Mouse (Mus musculus) intestine, embryonic 16.5 days (tissue): ENCODE data around the gene Sac3d1. TPM values are rescaled to one million over a fixed set of nuclear protein-coding genes. Genes with fewer than 3 reads are reported as not detected.

Source experiments
- ATAC-seq: fragments of 200-750 bp; cut with Nextera tagmentation; 2 replicates; pipeline ENCODE4 v1.8.0; 2017; ENCODE audit warnings: moderate TSS enrichment, moderate library complexity
- H3K27ac ChIP-seq: fragments of 300-500 bp; sonication (generic); 2 replicates; pipeline ENCODE4 v1.5.1; 2014; ENCODE audit warnings: mild to moderate bottlenecking, low read length
- H3K27me3 ChIP-seq: fragments of 300-500 bp; sonication (generic); replicated peaks from 2 replicates; pipeline ENCODE4 v1.6.1; 2014; ENCODE audit warnings: low read length, control low read depth, mixed read lengths; ENCODE audit not compliant: control insufficient read depth, insufficient read depth
- H3K36me3 ChIP-seq: fragments of 300-500 bp; sonication (generic); 2 replicates; pipeline ENCODE4 v1.6.1; 2014; ENCODE audit warnings: low read length, control low read depth; ENCODE audit not compliant: control insufficient read depth, insufficient read depth
- H3K4me1 ChIP-seq: fragments of 300-500 bp; sonication (generic); 2 replicates; pipeline ENCODE4 v1.6.1; 2014; ENCODE audit warnings: low read length, control low read depth, mixed read lengths; ENCODE audit not compliant: control insufficient read depth, insufficient read depth
- H3K4me2 ChIP-seq: fragments of 300-500 bp; sonication (generic); 2 replicates; pipeline ENCODE4 v1.6.1; 2014; ENCODE audit warnings: low read depth, low read length, control low read depth
- H3K4me3 ChIP-seq: fragments of 300-500 bp; sonication (generic); 2 replicates; pipeline ENCODE4 v1.5.1; 2014; ENCODE audit warnings: mild to moderate bottlenecking, low read length
- H3K9ac ChIP-seq: fragments of 300-500 bp; sonication (generic); 2 replicates; pipeline ENCODE4 v1.6.1; 2014; ENCODE audit warnings: low read depth, low read length
- H3K9me3 ChIP-seq: fragments of 300-500 bp; sonication (generic); 2 replicates; pipeline ENCODE4 v1.6.1; 2016; ENCODE audit warnings: low read length, control low read depth; ENCODE audit not compliant: control insufficient read depth
- WGBS: fragments of 180-500 bp; shearing (Covaris S2); extraction: QIAGEN DNeasy Blood & Tissue Kit; methylation state at CpG from one replicate; pipeline ENCODE4 v1.1.7; 2014; 5-methylcytosine and 5-hydroxymethylcytosine counted together
- polyA plus RNA-seq: library from polyadenylated mRNA; unstranded; fragments of >200 nt; fragmentation: Nextera tagmentation; extraction: Ambion mirVana; gene quantifications from 2 replicates; pipeline ENCODE4 v1.2.1, GENCODE M21; 2015

Gene Sac3d1
- polyA plus RNA-seq, 1 experiment from 2014 or later, result 35.7 TPM

- no peak for ATAC-seq
- no peak overlapping the region for H3K9ac ChIP-seq
These were observed 7.8 kb upstream of the Sac3d1 start for GRCm38 (mm10) chr19:6126289-6126688.

DNA sequence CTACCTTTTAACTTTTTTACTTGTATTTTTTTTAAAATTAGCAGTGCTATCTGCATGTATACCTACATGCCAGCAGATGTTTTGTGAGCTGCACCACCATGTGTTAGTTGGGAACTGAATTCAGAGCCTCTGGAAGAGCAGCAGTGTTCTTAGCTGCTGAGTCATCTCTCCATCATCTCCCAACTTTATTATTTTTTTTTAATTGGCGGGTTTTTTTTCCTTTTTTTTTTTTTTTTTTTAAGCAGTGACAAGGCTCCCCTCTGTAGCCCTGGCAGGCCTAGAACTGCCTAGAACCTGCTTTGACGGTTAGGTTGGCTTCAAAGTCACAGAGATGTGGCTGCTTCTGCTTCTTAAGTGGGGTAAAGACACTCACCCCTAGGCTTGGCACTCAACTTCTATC is 6.4 kb upstream of the Sac3d1 start:
- no peak overlapping the region for H3K27ac ChIP-seq
- H3K9ac ChIP-seq, result no peak overlapping the region
- no peaks in the 10 kb centered on the region for H3K9me3 ChIP-seq
- peaks cover 16% of the 10 kb centered on the region for H3K4me1 ChIP-seq
- no peaks in the 10 kb centered on the region for H3K36me3 ChIP-seq
- H3K4me2 ChIP-seq, result no peak overlapping the region
- WGBS, result 73% methylated on average over 2 of the region's 2 CpGs
- ATAC-seq, result no peak
- H3K27me3 ChIP-seq, result no peaks in the 10 kb centered on the region
- H3K4me3 ChIP-seq, result no peak overlapping the region

More at GRCm38 (mm10) chr19:6126289-6126688, 7.8 kb upstream of the Sac3d1 start:
- WGBS, result 31% methylated on average over 4 of the region's 4 CpGs
- peaks cover 7% of the 10 kb centered on the region for H3K4me1 ChIP-seq
- no peaks in the 10 kb centered on the region for H3K27me3 ChIP-seq
- H3K4me3 ChIP-seq, result no peak overlapping the region
- no peak overlapping the region for H3K4me2 ChIP-seq
- no peaks in the 10 kb centered on the region for H3K36me3 ChIP-seq
- no peaks in the 10 kb centered on the region for H3K9me3 ChIP-seq
- no peak overlapping the region for H3K27ac ChIP-seq

- peaks cover 16% of the 10 kb centered on the region for H3K4me1 ChIP-seq
- no peak for ATAC-seq
- no peak overlapping the region for H3K4me3 ChIP-seq
- WGBS, result 52% methylated on average over 8 of the region's 8 CpGs
- H3K27ac ChIP-seq, result no peak overlapping the region
- H3K9me3 ChIP-seq, result no peaks in the 10 kb centered on the region
- H3K27me3 ChIP-seq, result no peaks in the 10 kb centered on the region
- H3K9ac ChIP-seq, result no peak overlapping the region
- H3K36me3 ChIP-seq, result no peaks in the 10 kb centered on the region
- H3K4me2 ChIP-seq, result no peak overlapping the region
These were observed 4.9 kb upstream of the Sac3d1 start for GRCm38 (mm10) chr19:6123330-6123729.

GRCm38 (mm10) chr19:6121761-6122160 is 3.3 kb upstream of the Sac3d1 start:
- no peaks in the 10 kb centered on the region for H3K27me3 ChIP-seq
- 0 out of 2 replicates have a peak overlapping the region, but pooled peaks have one; percentile 11 for H3K4me3 ChIP-seq
- whole genome bisulfite sequencing, result 30% methylated on average over 19 of the region's 19 CpGs
- ATAC-seq, result 0 out of 2 replicates have a peak, but pooled peaks have one; percentile 8
- H3K36me3 ChIP-seq, result no peaks in the 10 kb centered on the region
- H3K9me3 ChIP-seq, result no peaks in the 10 kb centered on the region
- peak overlapping the region; percentile 40; the same call in 1 of the 2 replicates for H3K9ac ChIP-seq
- peak overlapping the region; percentile 38 for H3K4me2 ChIP-seq
- H3K27ac ChIP-seq, result peak overlapping the region; percentile 63
- peaks cover 22% of the 10 kb centered on the region for H3K4me1 ChIP-seq

DNA sequence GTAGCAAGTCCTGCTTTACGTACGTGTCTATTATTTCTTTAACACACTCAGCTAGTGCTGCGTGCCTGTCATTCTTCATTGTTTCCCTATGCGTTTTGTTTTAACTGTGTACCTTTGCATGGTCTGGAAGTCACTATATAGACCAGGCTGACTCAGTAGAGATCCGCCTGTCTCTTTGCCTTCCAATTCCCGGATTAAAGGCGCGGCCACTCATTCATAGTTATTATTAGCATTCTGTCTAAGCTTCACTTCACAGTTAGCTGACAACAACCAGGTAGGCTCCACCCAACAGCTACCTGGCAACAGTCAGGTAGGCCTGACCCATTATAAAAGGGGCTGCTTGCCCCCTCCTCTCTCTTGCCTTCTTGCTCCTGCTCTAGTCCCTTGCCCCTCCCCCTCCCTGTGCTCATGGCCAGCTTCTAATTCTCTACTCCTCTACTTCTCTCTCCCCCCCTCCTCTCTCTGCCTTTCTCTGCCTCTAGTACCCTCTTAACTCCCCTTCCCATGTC is 281 bp upstream of the Sac3d1 start:
- Histone ChIP-seq H3K9me3 (no peaks in the 10 kb centered on the region), H3K4me3 (peak overlapping the region; percentile 91), H3K4me1 (peaks cover 32% of the 10 kb centered on the region), H3K9ac (peak overlapping the region; percentile 93), H3K36me3 (peaks cover 15% of the 10 kb centered on the region), H3K4me2 (peak overlapping the region; percentile 85), H3K27ac (peak overlapping the region; percentile 97), H3K27me3 (no peaks in the 10 kb centered on the region)
- under 1% methylated on average over 8 of the region's 8 CpGs for WGBS
- peak; percentile 32 for ATAC-seq

DNA sequence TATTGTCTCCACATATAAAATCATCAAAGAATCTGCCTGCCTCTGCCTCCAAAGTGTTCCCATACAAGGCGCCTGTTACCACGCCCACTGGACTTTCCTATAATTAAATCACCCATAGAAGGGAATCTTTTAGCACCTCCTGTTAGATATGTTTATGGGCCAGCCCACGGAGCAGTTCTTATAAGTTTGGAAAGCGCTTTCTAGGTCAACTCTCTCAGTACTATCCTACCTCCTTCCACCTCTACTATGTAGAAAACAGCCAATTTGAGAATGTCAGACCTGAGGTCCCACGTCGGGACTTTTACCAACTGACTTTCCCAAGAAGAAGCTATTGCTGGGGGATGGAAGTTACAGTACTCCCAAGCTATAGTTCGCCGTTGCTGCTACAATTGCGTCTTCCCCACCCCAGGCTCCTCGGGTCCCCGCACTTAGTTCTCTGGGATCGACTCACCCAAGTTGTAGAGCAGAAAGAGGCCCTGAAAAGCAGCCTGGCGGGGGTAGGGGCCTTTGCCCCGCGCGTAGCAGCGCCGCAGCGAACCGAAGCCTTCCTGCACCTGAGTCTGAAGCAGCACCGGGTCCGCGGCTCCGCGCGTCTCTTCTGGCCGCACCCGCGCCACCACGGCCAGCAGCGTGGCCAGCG is 984 bp downstream of the Sac3d1 start:
- Histone ChIP-seq H3K4me1 (peaks cover 32% of the 10 kb centered on the region), H3K27me3 (no peaks in the 10 kb centered on the region), H3K9me3 (no peaks in the 10 kb centered on the region), H3K9ac (peak overlapping the region; percentile 93), H3K4me3 (peak overlapping the region; percentile 91), H3K27ac (peak overlapping the region; percentile 97), H3K4me2 (peak overlapping the region; percentile 85), H3K36me3 (peaks cover 15% of the 10 kb centered on the region)
- no peak for ATAC-seq
- 4% methylated on average over 32 of the region's 32 CpGs for WGBS

DNA sequence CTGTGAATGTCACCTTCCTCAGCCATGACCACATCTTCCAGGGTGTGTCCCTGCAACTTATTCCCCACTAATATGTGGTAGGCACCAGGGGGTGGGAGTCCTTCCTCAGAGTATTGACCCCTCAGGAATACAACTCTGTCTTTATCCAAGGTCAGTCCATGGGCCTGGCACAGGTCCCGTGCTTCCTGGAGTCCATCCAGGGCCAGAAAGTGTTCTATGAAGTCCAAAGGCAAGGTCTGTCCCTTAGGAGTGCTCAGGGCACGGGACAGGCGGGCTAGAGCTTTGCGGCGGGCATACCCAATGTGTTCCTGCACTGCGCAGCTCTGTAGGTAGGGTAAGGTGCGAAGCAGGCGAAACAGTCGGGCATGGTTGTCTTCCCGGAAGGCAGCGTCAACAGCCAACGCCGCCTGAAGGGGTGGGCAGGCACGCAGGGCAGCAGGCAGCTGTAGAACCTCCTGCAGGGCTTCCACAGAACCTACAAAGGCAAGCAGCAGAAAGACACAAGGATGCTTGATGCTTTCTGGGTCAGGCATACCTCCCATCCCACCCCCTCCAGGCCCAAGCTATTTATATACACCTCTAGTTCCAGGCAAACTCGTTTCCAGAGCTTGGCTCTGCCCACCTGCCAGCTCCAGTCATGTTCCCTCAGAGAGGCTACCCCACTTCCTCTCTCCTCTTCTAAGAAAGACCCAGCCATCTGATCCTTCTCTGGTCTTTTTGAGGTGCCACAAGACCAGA is 2.2 kb downstream of the Sac3d1 start:
- H3K4me2 ChIP-seq, result peak overlapping the region; percentile 85
- 89% methylated on average over 15 of the region's 15 CpGs for WGBS
- no peak overlapping the region for H3K27ac ChIP-seq
- peaks cover 24% of the 10 kb centered on the region for H3K4me1 ChIP-seq
- H3K9ac ChIP-seq, result peak overlapping the region; percentile 2; the same call in 1 of the 2 replicates
- H3K4me3 ChIP-seq, result no peak overlapping the region
- no peaks in the 10 kb centered on the region for H3K9me3 ChIP-seq
- H3K36me3 ChIP-seq, result peaks cover 15% of the 10 kb centered on the region
- H3K27me3 ChIP-seq, result no peaks in the 10 kb centered on the region
- no peak for ATAC-seq

DNA sequence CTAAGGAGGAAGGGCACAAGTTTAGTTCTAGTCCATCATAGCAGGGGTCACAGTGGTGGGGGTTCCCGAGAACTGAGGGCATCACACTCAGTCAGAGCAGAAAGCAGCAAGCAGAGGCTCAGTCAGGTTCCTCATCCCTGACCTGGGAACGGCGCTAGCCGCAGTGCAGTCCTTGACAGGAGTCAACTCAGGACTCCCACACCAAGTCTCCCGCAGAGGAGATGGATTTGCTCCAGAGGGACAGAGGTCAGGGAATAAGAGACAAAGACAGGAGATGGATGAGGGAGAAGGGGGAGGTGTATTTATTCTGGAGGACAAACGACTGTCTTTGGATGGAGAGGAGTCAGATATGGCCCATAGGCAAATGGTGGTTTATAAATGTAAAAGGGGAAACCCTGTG is 5.3 kb downstream of the Sac3d1 start:
- H3K27ac ChIP-seq, result no peak overlapping the region
- H3K27me3 ChIP-seq, result no peaks in the 10 kb centered on the region
- no peak overlapping the region for H3K4me2 ChIP-seq
- peaks cover 15% of the 10 kb centered on the region for H3K36me3 ChIP-seq
- no peak for ATAC-seq
- H3K9me3 ChIP-seq, result no peaks in the 10 kb centered on the region
- H3K9ac ChIP-seq, result no peak overlapping the region
- peaks cover 15% of the 10 kb centered on the region for H3K4me1 ChIP-seq
- WGBS, result 65% methylated on average over 6 of the region's 6 CpGs
- H3K4me3 ChIP-seq, result no peak overlapping the region

GRCm38 (mm10) chr19:6105586-6105985 is 12.9 kb downstream of the Sac3d1 start, which contains the start of gene Naaladl1:
TSS of gene Naaladl1 (plus strand) at chr19:6105782.
- Histone ChIP-seq H3K36me3 (no peaks in the 10 kb centered on the region), H3K27me3 (no peaks in the 10 kb centered on the region), H3K9me3 (no peaks in the 10 kb centered on the region), H3K27ac (peak within 1 kb of the TSS; percentile 78), H3K9ac (peak within 1 kb of the TSS; percentile 60), H3K4me1 (peaks cover 14% of the 10 kb centered on the region), H3K4me3 (peak within 1 kb of the TSS; percentile 44), H3K4me2 (peak within 1 kb of the TSS; percentile 19)
- 68% methylated on average over 7 of the region's 7 CpGs for WGBS
- peak; percentile 63 for ATAC-seq
